In genomic region chr14:22353626-22354025, GRCm38 (mm10) we compare ENCODE assay signal across 17 mouse cellular contexts.
"Had no signal": no experiment of that assay in that cellular context is flagged by ENCODE, and none has a peak within 500 bp of the region (broad histone marks: within the 10 kb centered on the region; RNA-seq: fewer than 3 reads in every experiment).

No protein-coding gene starts in this region.

- H3K4me1 ChIP-seq: liver, embryonic 13.5 days had no signal

- H3K9ac ChIP-seq: liver, embryonic 13.5 days; midbrain, embryonic 15.5 days; stomach, embryonic 15.5 days had no signal

- H3K4me2 ChIP-seq: liver, embryonic 13.5 days; midbrain, embryonic 15.5 days; stomach, embryonic 15.5 days had no signal

- H3K9me3 ChIP-seq: liver, embryonic 13.5 days; megakaryocyte, embryonic 14.5 days; midbrain, embryonic 10.5 days; midbrain, embryonic 15.5 days; stomach, embryonic 15.5 days had no signal

- H3K27me3 ChIP-seq: liver, embryonic 13.5 days; megakaryocyte, embryonic 14.5 days; midbrain, embryonic 15.5 days; stomach, embryonic 15.5 days had no signal

- H3K36me3 ChIP-seq: liver, embryonic 13.5 days; midbrain, embryonic 10.5 days; midbrain, embryonic 15.5 days; stomach, embryonic 15.5 days had no signal

- H3K4me3 ChIP-seq: liver, embryonic 13.5 days; megakaryocyte, embryonic 14.5 days; midbrain, embryonic 10.5 days; midbrain, embryonic 15.5 days; stomach, embryonic 15.5 days had no signal

- DNase-seq: kidney, adult 18-20 months; kidney, adult 9 months; kidney, postnatal 14 days; kidney, postnatal 4 days; liver, embryonic 13.5 days; lung, adult 2 months; lung, postnatal 36 days; right cerebral cortex, postnatal 25 days; spleen, adult 18-20 months; thymus, adult 2 months; thymus, postnatal 14 days; thymus, postnatal 4 days had no signal

- ATAC-seq: lung, postnatal 0 days; midbrain, embryonic 15.5 days had no signal

- H3K27ac ChIP-seq: liver, embryonic 13.5 days; midbrain, embryonic 10.5 days; midbrain, embryonic 15.5 days; stomach, embryonic 15.5 days had no signal
